ENCODE assay signal across 14 mouse cellular contexts in the genomic region with DNA sequence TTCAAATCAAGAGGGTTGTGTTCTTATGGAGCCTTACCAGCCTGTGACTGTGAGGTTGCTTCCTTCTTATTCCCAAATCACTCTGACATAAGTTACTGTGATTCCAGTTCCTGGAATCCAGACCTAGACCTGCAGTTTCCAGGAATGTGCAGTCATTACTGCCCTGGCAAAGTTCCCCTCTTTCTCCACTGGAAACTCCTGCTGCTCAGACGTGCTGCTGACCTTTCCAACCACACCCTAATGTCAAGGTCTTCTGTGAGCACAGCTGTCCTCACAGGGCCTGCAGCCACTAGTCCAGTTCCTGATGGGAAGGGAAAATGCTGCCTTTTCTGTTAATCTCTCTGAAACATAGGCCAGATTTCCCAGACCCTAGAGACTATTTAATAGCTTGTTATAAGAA.
DNase-seq lines count a peak whose midpoint lies in the region; ATAC-seq and TF ChIP-seq lines count a peak whose summit lies in the region.
"Had no signal": no experiment of that assay in that cellular context is flagged by ENCODE, and none has a peak within 500 bp of the region (broad histone marks: within the 10 kb centered on the region; RNA-seq: fewer than 3 reads in every experiment).

No protein-coding gene starts in this region.

- DNase-seq in heart, embryonic 10.5 days (ENCODE audit: low spot score): no peak
- DNase-seq in heart, adult 8-10 months (ENCODE audit: low spot score): no peak
- DNase-seq in 3T3-L1 (ENCODE audit: low read depth, low spot score): peak; percentile 75
- DNase-seq in NIH3T3 (ENCODE audit: low read depth): peak; percentile 67
- DNase-seq in layer of hippocampus, adult 2 months (ENCODE audit: low spot score in 2 of 2): no peak
- no peak for DNase-seq in Muller cell, postnatal 12 days (ENCODE audit: inconsistent ontology term)
- DNase-seq: cerebellum, adult 9-10 months; gastrocnemius, adult 2 months; layer of hippocampus, adult 9-11 months; right cerebral cortex, postnatal 14 days; thymus, postnatal 14 days had no signal

- no peaks in the 10 kb centered on the region for H3K36me3 ChIP-seq in heart, embryonic 10.5 days
- no peaks in the 10 kb centered on the region for H3K36me3 ChIP-seq in heart, embryonic 16.5 days (ENCODE audit: control insufficient read depth, insufficient read depth)
- H3K36me3 ChIP-seq: forebrain, embryonic 10.5 days; hindbrain, embryonic 12.5 days had no signal

- H3K4me2 ChIP-seq in heart, embryonic 16.5 days (ENCODE audit: low read depth, low read length): no peak overlapping the region
- H3K4me2 ChIP-seq: hindbrain, embryonic 12.5 days had no signal

- H3K9me3 ChIP-seq in heart, embryonic 10.5 days: no peaks in the 10 kb centered on the region
- no peaks in the 10 kb centered on the region for H3K9me3 ChIP-seq in heart, embryonic 16.5 days (replicated peaks; ENCODE audit: control insufficient read depth, low read length)
- H3K9me3 ChIP-seq: forebrain, embryonic 10.5 days; hindbrain, embryonic 12.5 days had no signal

- H3K27ac ChIP-seq in heart, embryonic 10.5 days: peak overlapping the region; percentile 53
- H3K27ac ChIP-seq in heart, embryonic 16.5 days (ENCODE audit: low read length): peak overlapping the region; percentile 80
- no peak overlapping the region for H3K27ac ChIP-seq in layer of hippocampus, adult 2 months
- H3K27ac ChIP-seq: forebrain, embryonic 10.5 days; gastrocnemius, adult 2 months; hindbrain, embryonic 12.5 days had no signal

- H3K4me1 ChIP-seq in heart, embryonic 10.5 days: peaks cover 24% of the 10 kb centered on the region; the same call in 1 of the 2 replicates
- peaks cover 16% of the 10 kb centered on the region for H3K4me1 ChIP-seq in heart, embryonic 16.5 days (ENCODE audit: control insufficient read depth, insufficient read depth, low read length)
- H3K4me1 ChIP-seq: forebrain, embryonic 10.5 days; hindbrain, embryonic 12.5 days had no signal

- WGBS in heart, embryonic 10.5 days: 15% methylated on average over 1 of the region's 1 CpGs
- WGBS in heart, embryonic 16.5 days: 3% methylated on average over 1 of the region's 1 CpGs

- no peaks in the 10 kb centered on the region for H3K27me3 ChIP-seq in heart, embryonic 10.5 days (ENCODE audit: insufficient read depth, poor library complexity, severe bottlenecking)
- no peaks in the 10 kb centered on the region for H3K27me3 ChIP-seq in heart, embryonic 16.5 days (ENCODE audit: control insufficient read depth, insufficient read depth, low read length)
- H3K27me3 ChIP-seq: hindbrain, embryonic 12.5 days had no signal

- no peak for TF ChIP-seq CTCF in layer of hippocampus, adult 2 months (conservative IDR thresholded peaks at IDR 0.05)

- H3K4me3 ChIP-seq in heart, embryonic 10.5 days: no peak overlapping the region
- H3K4me3 ChIP-seq in heart, embryonic 16.5 days (ENCODE audit: low read length): no peak overlapping the region
- H3K4me3 ChIP-seq in layer of hippocampus, adult 2 months: no peak overlapping the region
- H3K4me3 ChIP-seq: forebrain, embryonic 10.5 days; gastrocnemius, adult 2 months; hindbrain, embryonic 12.5 days had no signal

- no peak overlapping the region for H3K9ac ChIP-seq in heart, embryonic 16.5 days (ENCODE audit: low read length)
- H3K9ac ChIP-seq: hindbrain, embryonic 12.5 days had no signal

- ATAC-seq in heart, embryonic 16.5 days (replicated peaks; ENCODE audit: extremely low read depth, insufficient read depth, low FRiP score): no peak; the same call in 1 of the 2 replicates

Comparison
In these comparisons a context has a peak if more than half of its experiments do, and no peak if none do; other contexts are left out.
1. DNase-seq: peak in 3T3-L1 (single experiment) and NIH3T3 (single experiment); none in heart, embryonic 10.5 days (single experiment), heart, adult 8-10 months (single experiment), layer of hippocampus, adult 2 months (0 of 2) and Muller cell, postnatal 12 days (single experiment).